Mouse (Mus musculus): Measurements from ENCODE around the gene Mybphl. TPM values are rescaled to one million over a fixed set of nuclear protein-coding genes. Genes with fewer than 3 reads are reported as not detected.

The Mybphl gene
- polyA plus RNA-seq, 1 experiment from 2014 or later, result 0.75 TPM

DNA sequence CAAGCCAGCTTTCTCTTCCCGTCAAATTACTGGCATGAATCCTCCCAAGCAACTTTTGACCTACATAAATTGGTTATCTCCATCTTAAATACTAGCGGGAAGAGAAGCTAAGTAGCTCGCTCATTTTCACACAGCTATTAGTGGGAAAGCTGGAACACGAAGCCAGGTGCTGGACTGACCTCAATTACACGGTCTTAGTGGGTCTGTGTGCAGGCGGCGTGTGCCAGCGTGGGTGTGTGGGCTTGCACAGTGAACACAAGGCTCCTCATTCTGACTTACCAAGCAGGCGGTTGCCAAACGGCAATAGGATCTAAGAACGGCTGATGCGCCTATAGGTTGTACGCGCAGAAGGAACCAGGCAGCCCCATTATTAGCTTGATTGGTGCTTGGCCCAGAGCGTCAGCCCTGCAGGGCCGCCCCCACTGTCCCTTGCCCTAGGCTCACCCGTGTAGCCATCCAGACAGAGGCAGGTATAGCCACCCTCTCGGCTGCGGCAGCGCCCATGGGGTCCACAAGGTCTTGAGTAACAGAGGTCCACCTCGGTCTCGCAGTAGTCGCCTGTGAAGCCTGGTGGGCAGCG is 41.7 kb downstream of the Mybphl start:
- no peak overlapping the region for H3K27ac ChIP-seq (ENCODE audit: low read depth)
- TF ChIP-seq CTCF (IDR thresholded peaks at IDR 0.05; ENCODE audit: low read depth), result no peak
- H3K9me3 ChIP-seq (ENCODE audit: low read depth, low read length), result no peaks in the 10 kb centered on the region
- no peak overlapping the region for H3K9ac ChIP-seq
- H3K4me1 ChIP-seq (ENCODE audit: insufficient read depth), result no peaks in the 10 kb centered on the region
- DNase-seq (no peak), ATAC-seq (ENCODE audit: insufficient read depth) (no peak)
- WGBS, result 84% methylated on average over 24 of the region's 24 CpGs
- no peak overlapping the region for H3K4me3 ChIP-seq (ENCODE audit: low read depth, low read length)
- H3K4me2 ChIP-seq, result no peak overlapping the region
- H3K36me3 ChIP-seq (ENCODE audit: insufficient read depth), result peaks cover 5% of the 10 kb centered on the region; the same call in 1 of the 2 replicates
- H3K27me3 ChIP-seq (ENCODE audit: insufficient read depth, low read length), result no peaks in the 10 kb centered on the region

DNA sequence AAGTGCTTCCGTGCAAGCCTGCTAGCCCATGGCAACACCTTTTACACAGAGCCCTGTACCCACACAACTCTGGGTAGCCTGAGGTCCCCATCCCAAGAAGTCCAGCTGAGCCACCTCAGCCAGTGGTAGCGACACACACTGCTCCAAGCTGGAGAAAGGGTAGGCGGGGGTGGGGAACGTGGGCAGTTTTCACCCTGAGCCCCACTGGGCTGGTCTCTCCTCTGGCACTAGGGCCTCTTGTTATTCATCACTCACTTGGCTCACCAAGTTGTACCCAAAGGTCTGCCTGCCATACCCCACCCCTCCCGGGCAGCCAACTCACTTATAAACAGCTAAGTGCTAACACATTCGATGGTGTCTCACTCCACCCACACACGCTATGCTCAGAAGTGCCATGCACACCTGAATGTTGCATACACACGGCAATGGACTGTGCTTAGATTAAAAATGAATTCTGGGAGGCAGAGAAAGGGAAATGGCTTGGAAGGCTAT is 43.9 kb downstream of the Mybphl start:
- Histone ChIP-seq H3K4me3 (ENCODE audit: low read depth, low read length) (no peak overlapping the region), H3K27me3 (ENCODE audit: insufficient read depth, low read length) (no peaks in the 10 kb centered on the region), H3K9me3 (ENCODE audit: low read depth, low read length) (peaks cover 9% of the 10 kb centered on the region; the same call in 1 of the 2 replicates), H3K4me2 (no peak overlapping the region), H3K4me1 (ENCODE audit: insufficient read depth) (0 out of 2 replicates have a peak, but pooled peaks cover 6% of the 10 kb centered on the region), H3K9ac (no peak overlapping the region), H3K36me3 (ENCODE audit: insufficient read depth) (peaks cover 15% of the 10 kb centered on the region; the same call in 1 of the 2 replicates), H3K27ac (ENCODE audit: low read depth) (no peak overlapping the region)
- 82% methylated on average over 8 of the region's 8 CpGs for WGBS
- DNase-seq (no peak), ATAC-seq (ENCODE audit: insufficient read depth) (no peak)
- no peak for TF ChIP-seq CTCF (IDR thresholded peaks at IDR 0.05; ENCODE audit: low read depth)

DNA sequence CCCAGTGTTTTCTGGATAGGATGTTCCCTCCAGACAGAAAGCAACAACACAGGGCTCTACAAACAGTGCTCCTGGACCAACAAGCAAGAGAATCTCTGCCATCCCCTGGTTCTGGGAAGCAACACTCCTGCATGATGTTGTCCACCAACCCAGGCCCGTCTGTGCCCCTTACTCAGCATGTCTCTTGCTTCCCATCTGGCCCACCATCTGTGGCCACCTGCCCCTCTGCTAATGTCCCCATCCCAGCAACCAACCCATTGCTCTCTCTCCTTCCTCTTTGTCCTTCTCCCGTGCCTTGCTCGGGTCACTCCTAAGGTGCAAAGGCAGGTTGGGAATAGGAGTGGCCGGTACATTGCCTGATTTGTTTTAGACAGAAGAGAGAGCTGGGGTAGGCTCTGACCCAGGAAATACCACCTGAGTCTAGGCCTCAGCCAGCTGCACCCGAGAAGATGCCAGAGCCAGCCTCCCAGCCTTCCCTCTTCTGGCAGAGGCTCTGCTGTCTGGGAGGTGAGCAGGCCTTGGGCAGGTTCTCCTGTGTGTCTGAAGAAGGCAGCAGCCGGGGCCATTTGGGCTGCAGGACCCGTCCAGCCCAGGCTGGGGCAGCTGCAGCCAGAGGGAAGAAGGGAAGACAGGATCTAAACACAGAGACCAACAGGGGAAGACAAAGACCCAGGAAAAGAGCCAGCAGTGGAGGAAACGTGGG is 45.1 kb downstream of the Mybphl start:
- no peak for TF ChIP-seq CTCF (IDR thresholded peaks at IDR 0.05; ENCODE audit: low read depth)
- 49% methylated on average over 8 of the region's 8 CpGs for WGBS
- H3K4me2 ChIP-seq, result 0 out of 2 replicates have a peak overlapping the region, but pooled peaks have one; percentile 1
- H3K4me3 ChIP-seq (ENCODE audit: low read depth, low read length), result no peak overlapping the region
- H3K27ac ChIP-seq (ENCODE audit: low read depth), result no peak overlapping the region
- H3K36me3 ChIP-seq (ENCODE audit: insufficient read depth), result peaks cover 20% of the 10 kb centered on the region; the same call in 1 of the 2 replicates
- 0 out of 2 replicates have a peak, but pooled peaks cover 6% of the 10 kb centered on the region for H3K4me1 ChIP-seq (ENCODE audit: insufficient read depth)
- no peak for DNase-seq
- H3K9ac ChIP-seq, result no peak overlapping the region
- H3K9me3 ChIP-seq (ENCODE audit: low read depth, low read length), result peaks cover 19% of the 10 kb centered on the region; the same call in 1 of the 2 replicates
- peaks cover 5% of the 10 kb centered on the region; the same call in 1 of the 2 replicates for H3K27me3 ChIP-seq (ENCODE audit: insufficient read depth, low read length)
- ATAC-seq (ENCODE audit: insufficient read depth), result no peak

DNA sequence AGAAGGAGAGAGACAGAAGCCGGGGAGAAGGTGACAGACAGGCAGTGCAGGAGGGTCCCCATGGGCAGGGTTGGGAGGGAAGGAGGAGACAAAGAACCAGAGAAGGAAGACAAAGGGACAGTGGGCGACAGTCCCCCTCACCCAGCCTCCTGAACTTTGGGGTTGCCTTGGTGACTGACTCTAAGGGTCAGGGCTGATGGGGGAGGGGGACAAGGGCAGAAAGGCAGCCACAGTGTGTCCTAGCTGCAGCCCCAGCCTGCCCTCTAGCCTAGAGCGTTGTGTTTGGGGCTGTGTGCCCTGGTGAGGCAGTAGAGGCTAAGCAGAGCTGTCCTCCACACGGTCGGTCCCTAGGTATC is 45.6 kb downstream of the Mybphl start:
- H3K36me3 ChIP-seq (ENCODE audit: insufficient read depth), result peaks cover 20% of the 10 kb centered on the region; the same call in 1 of the 2 replicates
- peak overlapping the region; percentile 38 for H3K4me2 ChIP-seq
- H3K27me3 ChIP-seq (ENCODE audit: insufficient read depth, low read length), result peaks cover 11% of the 10 kb centered on the region; the same call in 1 of the 2 replicates
- H3K9me3 ChIP-seq (ENCODE audit: low read depth, low read length), result peaks cover 19% of the 10 kb centered on the region; the same call in 1 of the 2 replicates
- no peak for ATAC-seq (ENCODE audit: insufficient read depth)
- H3K27ac ChIP-seq (ENCODE audit: low read depth), result no peak overlapping the region
- no peak for DNase-seq
- WGBS, result 27% methylated on average over 5 of the region's 5 CpGs
- 0 out of 2 replicates have a peak, but pooled peaks cover 6% of the 10 kb centered on the region for H3K4me1 ChIP-seq (ENCODE audit: insufficient read depth)
- no peak for TF ChIP-seq CTCF (IDR thresholded peaks at IDR 0.05; ENCODE audit: low read depth)
- no peak overlapping the region for H3K4me3 ChIP-seq (ENCODE audit: low read depth, low read length)
- H3K9ac ChIP-seq, result 0 out of 2 replicates have a peak overlapping the region, but pooled peaks have one; percentile 4

DNA sequence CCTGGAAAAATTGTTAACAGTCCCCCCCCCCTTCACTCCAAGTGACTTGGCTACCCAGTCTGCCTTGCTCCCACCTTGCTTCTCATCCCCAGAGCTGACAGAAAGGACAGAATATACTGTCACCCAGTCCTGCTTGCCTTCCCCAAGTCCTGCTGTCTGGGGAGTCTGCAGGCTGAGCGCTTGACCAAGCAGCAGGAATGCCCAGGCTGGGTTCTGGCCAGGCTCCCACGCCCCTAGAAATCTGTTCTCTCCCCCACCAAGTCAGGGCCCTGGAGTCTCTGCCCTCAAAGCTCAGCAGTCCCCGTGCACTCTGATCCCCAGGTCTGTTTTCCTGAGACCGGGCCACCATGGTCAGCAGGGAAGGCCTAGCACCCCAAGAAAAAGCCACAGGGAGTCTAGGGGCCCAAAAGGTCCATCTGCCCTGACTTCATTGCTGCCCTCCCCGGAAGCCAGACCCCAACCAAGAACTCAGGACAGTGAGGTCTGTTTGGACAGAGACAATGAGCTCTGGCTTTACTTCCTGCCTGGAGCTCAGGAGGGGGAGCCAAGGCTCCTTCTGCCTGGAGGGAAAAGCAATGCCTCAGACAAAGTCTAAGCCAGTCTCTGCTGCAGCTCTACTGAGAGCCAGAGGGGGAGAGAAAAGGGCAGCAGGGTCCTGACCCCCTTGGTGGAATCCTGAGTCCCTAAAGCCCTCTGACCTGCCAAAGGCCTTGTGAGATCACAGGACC is 46.5 kb downstream of the Mybphl start:
- ATAC-seq (ENCODE audit: insufficient read depth), result no peak
- H3K4me1 ChIP-seq (ENCODE audit: insufficient read depth), result 0 out of 2 replicates have a peak, but pooled peaks cover 6% of the 10 kb centered on the region
- 59% methylated on average over 5 of the region's 5 CpGs for WGBS
- 0 out of 2 replicates have a peak overlapping the region, but pooled peaks have one; percentile 20 for H3K9ac ChIP-seq
- peaks cover 19% of the 10 kb centered on the region; the same call in 1 of the 2 replicates for H3K9me3 ChIP-seq (ENCODE audit: low read depth, low read length)
- H3K27me3 ChIP-seq (ENCODE audit: insufficient read depth, low read length), result peaks cover 14% of the 10 kb centered on the region; the same call in 1 of the 2 replicates
- no peak for DNase-seq
- H3K36me3 ChIP-seq (ENCODE audit: insufficient read depth), result peaks cover 20% of the 10 kb centered on the region; the same call in 1 of the 2 replicates
- H3K27ac ChIP-seq (ENCODE audit: low read depth), result peak overlapping the region; percentile 12; the same call in 1 of the 2 replicates
- peak overlapping the region; percentile 38 for H3K4me2 ChIP-seq
- TF ChIP-seq CTCF (IDR thresholded peaks at IDR 0.05; ENCODE audit: low read depth), result no peak
- no peak overlapping the region for H3K4me3 ChIP-seq (ENCODE audit: low read depth, low read length)

DNA sequence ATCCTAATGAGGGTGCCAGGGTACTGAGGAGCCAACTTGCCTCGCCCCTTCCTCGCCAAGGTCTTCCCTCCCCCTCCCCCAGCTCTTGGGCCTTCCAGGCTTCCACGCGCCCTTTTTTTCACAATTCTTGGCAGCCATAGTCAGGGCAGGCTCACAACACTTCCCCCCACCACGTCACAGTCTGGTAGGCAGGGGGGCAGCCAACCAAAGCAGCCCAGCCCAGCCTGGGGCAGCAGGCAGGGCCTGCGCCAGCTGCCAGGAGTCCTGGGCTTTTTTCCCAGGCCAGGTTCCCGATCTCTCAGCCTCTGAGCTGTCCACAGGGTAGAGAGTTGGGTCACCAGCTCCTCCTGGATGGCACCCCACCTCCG is 47.0 kb downstream of the Mybphl start:
- 61% methylated on average over 8 of the region's 8 CpGs for WGBS
- no peak for ATAC-seq (ENCODE audit: insufficient read depth)
- Histone ChIP-seq H3K9me3 (ENCODE audit: low read depth, low read length) (peaks cover 19% of the 10 kb centered on the region; the same call in 1 of the 2 replicates), H3K4me3 (ENCODE audit: low read depth, low read length) (no peak overlapping the region), H3K4me1 (ENCODE audit: insufficient read depth) (0 out of 2 replicates have a peak, but pooled peaks cover 6% of the 10 kb centered on the region), H3K36me3 (ENCODE audit: insufficient read depth) (peaks cover 16% of the 10 kb centered on the region; the same call in 1 of the 2 replicates), H3K27ac (ENCODE audit: low read depth) (peak overlapping the region; percentile 6; the same call in 1 of the 2 replicates), H3K4me2 (peak overlapping the region; percentile 38; the same call in 1 of the 2 replicates), H3K27me3 (ENCODE audit: insufficient read depth, low read length) (peaks cover 14% of the 10 kb centered on the region; the same call in 1 of the 2 replicates), H3K9ac (peak overlapping the region; percentile 6; the same call in 1 of the 2 replicates)
- peak; percentile 39 for DNase-seq
- TF ChIP-seq CTCF (IDR thresholded peaks at IDR 0.05; ENCODE audit: low read depth), result no peak

Data from lung, embryonic 14.5 days (tissue).